Mouse (Mus musculus) embryonic fibroblast, embryonic 13.5 days (primary cell): ENCODE data around the gene Ap5s1.

Experiments
- CTCF ChIP-seq: IDR thresholded peaks from 2 replicates; pipeline ENCODE4 v1.5.1; 2011; ENCODE audit warnings: mild to moderate bottlenecking, control low read depth, low read length, moderate library complexity, borderline replicate concordance; ENCODE audit not compliant: insufficient read depth
- POLR2A ChIP-seq: IDR thresholded peaks from 2 replicates; pipeline ENCODE4 v1.6.1; 2011; ENCODE audit warnings: low read depth, mild to moderate bottlenecking, control low read depth, low read length, moderate library complexity

- no peak for TF ChIP-seq POLR2A
- no peak for TF ChIP-seq CTCF
Measured at GRCm38 (mm10) chr2:131222562-131222961, 15.7 kb downstream of the Ap5s1 start.
